Mouse (Mus musculus) bone marrow, adult 2 months (tissue): ENCODE data around the gene Gtf2f1.
A peak's percentile ranks its signal among the peaks of the same experiment; 100 is the strongest.

ENCODE experiments used
- CTCF ChIP-seq: fragments of 200-500 bp; IDR thresholded peaks from 2 replicates; pipeline ENCODE4 v1.5.1; 2011; ENCODE audit warnings: low read length, control low read depth; ENCODE audit not compliant: control insufficient read depth, insufficient read depth
- POLR2A ChIP-seq: fragments of 200-500 bp; IDR thresholded peaks from 2 replicates; pipeline ENCODE4 v1.6.1; 2011; ENCODE audit warnings: low read depth, mild to moderate bottlenecking, control low read depth, low read length, borderline replicate concordance; ENCODE audit not compliant: control insufficient read depth

DNA sequence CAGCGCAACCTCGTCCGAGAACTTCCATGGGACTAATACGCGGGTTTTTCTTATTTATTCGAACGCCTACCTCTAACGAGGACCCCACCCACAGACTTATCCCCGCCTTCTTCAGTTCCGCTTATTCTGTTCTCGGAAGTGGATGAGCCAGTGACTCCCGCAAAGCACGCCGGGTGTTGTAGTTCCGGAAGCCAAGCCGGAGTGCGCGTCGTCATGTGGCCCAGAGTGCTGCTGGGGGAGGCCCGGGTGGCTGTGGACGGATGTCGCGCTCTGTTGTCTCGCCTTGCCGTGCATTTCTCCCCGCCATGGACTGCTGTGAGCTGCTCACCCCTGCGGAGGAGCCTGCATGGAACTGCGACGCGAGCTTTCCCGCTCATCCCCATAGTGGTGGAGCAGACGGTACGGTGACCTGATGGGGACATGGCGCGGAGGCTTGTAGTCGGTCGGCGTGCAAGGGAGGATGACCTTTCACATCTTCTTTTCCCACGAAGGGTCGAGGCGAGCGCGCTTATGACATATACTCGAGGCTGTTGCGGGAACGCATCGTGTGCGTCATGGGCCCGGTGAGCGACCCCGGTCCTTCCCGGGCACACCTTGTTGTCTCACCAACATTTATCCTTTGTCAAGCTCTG, 20.9 kb downstream of the Gtf2f1 start, which contains the start of gene Clpp:
- peak; percentile 14; the same call in 1 of the 2 replicates for TF ChIP-seq CTCF
- TF ChIP-seq POLR2A = peak; percentile 85
